Mouse (Mus musculus) layer of hippocampus, adult 8-10 months (tissue): Measurements from ENCODE around the gene Ppib. TPM values are rescaled to one million over a fixed set of nuclear protein-coding genes. Genes with fewer than 3 reads are reported as not detected.

Experiments
- DNase-seq, 2 experiments: peaks; one replicate each; pipeline ENCODE4 v3.0.0; 2022; ENCODE audit warnings: low spot score in 2 of 2
- total RNA-seq, 4 experiments: library from RNA; stranded (reverse); gene quantifications; 2 replicates each; pipeline ENCODE4 v1.2.4; 2022

Ppib gene
- total RNA-seq, 4 experiments from 2014 or later, result 174 to 209 (median 191) TPM

- DNase-seq, result no peak
Measured at GRCm38 (mm10) chr9:66072754-66073153, 12.7 kb downstream of the Ppib start.

- no peak for DNase-seq
Measured at GRCm38 (mm10) chr9:66078072-66078471, 18.1 kb downstream of the Ppib start.

GRCm38 (mm10) chr9:66078493-66078892, 18.5 kb downstream of the Ppib start:
- DNase-seq, result no peak

- no peak for DNase-seq
Measured at GRCm38 (mm10) chr9:66080804-66081459, 20.9 kb downstream of the Ppib start.

GRCm38 (mm10) chr9:66081999-66082398, 22.0 kb downstream of the Ppib start:
- DNase-seq, result no peak

GRCm38 (mm10) chr9:66084171-66084570, 24.1 kb downstream of the Ppib start:
- DNase-seq, result no peak

- no peak for DNase-seq
Measured at GRCm38 (mm10) chr9:66087062-66087461, 27.0 kb downstream of the Ppib start.

- DNase-seq, result no peak
Measured at GRCm38 (mm10) chr9:66088411-66088810, 28.4 kb downstream of the Ppib start.

GRCm38 (mm10) chr9:66090593-66091244, 30.7 kb downstream of the Ppib start:
- no peak for DNase-seq

GRCm38 (mm10) chr9:66091327-66092231, 31.6 kb downstream of the Ppib start:
- no peak for DNase-seq

GRCm38 (mm10) chr9:66092664-66093063, 32.6 kb downstream of the Ppib start:
- DNase-seq, result no peak

GRCm38 (mm10) chr9:66101577-66101976, 41.6 kb downstream of the Ppib start:
- DNase-seq, result peak in 1 of 2 experiments; percentile 61

- no peak for DNase-seq
Measured at GRCm38 (mm10) chr9:66102668-66103067, 42.6 kb downstream of the Ppib start.

- DNase-seq, result no peak
Measured at GRCm38 (mm10) chr9:66104601-66105000, 44.6 kb downstream of the Ppib start.

GRCm38 (mm10) chr9:66105168-66105567, 45.1 kb downstream of the Ppib start:
- no peak for DNase-seq

- DNase-seq, result no peak
Measured at GRCm38 (mm10) chr9:66109574-66109973, 49.6 kb downstream of the Ppib start.

- no peak for DNase-seq
Measured at GRCm38 (mm10) chr9:66110126-66110525, 50.1 kb downstream of the Ppib start.

- DNase-seq, result no peak
Measured at GRCm38 (mm10) chr9:66110611-66111379, 50.8 kb downstream of the Ppib start.

GRCm38 (mm10) chr9:66114341-66114740, 54.3 kb downstream of the Ppib start:
- DNase-seq, result no peak
